Mouse (Mus musculus): ENCODE data around the gene Mettl15.

DNA sequence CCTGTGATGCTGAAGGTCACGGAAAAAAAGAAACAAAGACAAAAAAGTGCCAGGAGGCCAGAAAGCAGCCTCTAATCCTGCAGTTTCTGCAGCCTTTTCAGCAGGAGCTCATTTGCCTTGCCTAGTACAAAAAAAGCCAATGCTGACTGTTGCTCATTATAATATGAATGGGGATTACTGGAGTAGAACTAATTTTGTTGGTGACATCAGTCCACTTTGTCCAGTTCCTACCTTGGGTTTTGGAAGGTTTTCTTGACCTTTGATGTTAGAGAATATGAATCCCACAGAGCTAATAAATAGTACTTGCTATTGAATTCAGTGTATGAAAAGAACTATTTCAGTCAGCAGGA, 768 bp upstream of the Mettl15 start:
- TF ChIP-seq EP300 (IDR thresholded peaks at IDR 0.05; ENCODE audit: low read depth), result no peak
- no peak for TF ChIP-seq CTCF (IDR thresholded peaks at IDR 0.05; ENCODE audit: low read depth)

All from heart, postnatal 0 days (tissue).